In the genomic region with DNA sequence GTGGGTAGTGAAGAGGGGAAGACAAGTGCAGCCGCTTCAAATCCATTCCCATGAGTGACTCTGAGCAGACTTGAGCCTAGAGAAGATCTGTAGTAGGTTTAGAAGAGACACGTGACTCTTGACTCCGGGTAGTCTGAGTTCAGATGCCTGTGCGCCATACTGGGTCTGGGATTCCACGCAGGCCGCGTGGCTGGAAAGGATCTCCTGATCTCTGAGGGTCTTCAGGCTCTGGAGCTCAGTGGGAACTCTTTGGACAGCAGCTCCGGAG, we compare ENCODE assay signal across 8 mouse cellular contexts. TPM values are rescaled to one million over a fixed set of nuclear protein-coding genes. Genes with fewer than 3 reads are reported as not detected.
A peak's percentile ranks its signal among the peaks of the same experiment; 100 is the strongest.
DNase-seq lines count a peak whose midpoint lies in the region; ATAC-seq lines count a peak whose summit lies in the region.

No protein-coding gene starts in this region.

- H3K4me3 ChIP-seq in heart, embryonic 10.5 days, result peak overlapping the region; percentile 69
- peak overlapping the region; percentile 51 for H3K4me3 ChIP-seq in hindbrain, embryonic 13.5 days
- H3K4me3 ChIP-seq in midbrain, embryonic 11.5 days (ENCODE audit: low read depth, low read length), result peak overlapping the region; percentile 42

- ATAC-seq in hindbrain, embryonic 13.5 days (ENCODE audit: low FRiP score), result no peak
- ATAC-seq in midbrain, embryonic 11.5 days (ENCODE audit: low FRiP score), result peak; percentile 10; the same call in 1 of the 2 replicates

- H3K27ac ChIP-seq in heart, embryonic 10.5 days, result peak overlapping the region; percentile 86
- no peak overlapping the region for H3K27ac ChIP-seq in hindbrain, embryonic 13.5 days
- H3K27ac ChIP-seq in midbrain, embryonic 11.5 days (ENCODE audit: low read depth, low read length), result no peak overlapping the region

- peak overlapping the region; percentile 85 for H3K4me2 ChIP-seq in hindbrain, embryonic 13.5 days
- H3K4me2 ChIP-seq in midbrain, embryonic 11.5 days, result peak overlapping the region; percentile 90

- whole genome bisulfite sequencing in heart, embryonic 10.5 days, result 4% methylated on average over 8 of the region's 8 CpGs
- WGBS in hindbrain, embryonic 13.5 days, result 10% methylated on average over 8 of the region's 8 CpGs
- 4% methylated on average over 8 of the region's 8 CpGs for WGBS in midbrain, embryonic 11.5 days

- no peak for DNase-seq in heart, embryonic 10.5 days (ENCODE audit: low spot score)
- DNase-seq in heart, adult 11 months, result no peak
- DNase-seq in MEL-GATA-1-ER (ENCODE audit: extremely low read depth, low read depth), result peak; percentile 74
- no peak for DNase-seq in midbrain, embryonic 11.5 days (ENCODE audit: low spot score, missing footprints)
- DNase-seq in thymus, adult 18-20 months, result no peak
- no peak for DNase-seq in adrenal gland, postnatal 25 days
- DNase-seq in adrenal gland, postnatal 4 days (ENCODE audit: low spot score in 2 of 2), result no peak

- peak overlapping the region; percentile 71; the same call in 1 of the 2 replicates for H3K9ac ChIP-seq in hindbrain, embryonic 13.5 days
- H3K9ac ChIP-seq in midbrain, embryonic 11.5 days (ENCODE audit: low read length), result no peak overlapping the region; the same call in 1 of the 2 replicates

- no peaks in the 10 kb centered on the region for H3K36me3 ChIP-seq in heart, embryonic 10.5 days
- no peaks in the 10 kb centered on the region for H3K36me3 ChIP-seq in hindbrain, embryonic 13.5 days
- no peaks in the 10 kb centered on the region for H3K36me3 ChIP-seq in midbrain, embryonic 11.5 days (ENCODE audit: control insufficient read depth, insufficient read depth, low read length)

- no peaks in the 10 kb centered on the region for H3K9me3 ChIP-seq in heart, embryonic 10.5 days
- H3K9me3 ChIP-seq in hindbrain, embryonic 13.5 days, result no peaks in the 10 kb centered on the region
- H3K9me3 ChIP-seq in midbrain, embryonic 11.5 days (ENCODE audit: control insufficient read depth, low read length), result no peaks in the 10 kb centered on the region

- peaks cover 38% of the 10 kb centered on the region for H3K27me3 ChIP-seq in heart, embryonic 10.5 days (ENCODE audit: insufficient read depth, poor library complexity, severe bottlenecking)
- peaks cover 47% of the 10 kb centered on the region for H3K27me3 ChIP-seq in hindbrain, embryonic 13.5 days
- peaks cover 12% of the 10 kb centered on the region; the same call in 1 of the 2 replicates for H3K27me3 ChIP-seq in midbrain, embryonic 11.5 days (ENCODE audit: control insufficient read depth, insufficient read depth, low read length)

- peaks cover 44% of the 10 kb centered on the region for H3K4me1 ChIP-seq in heart, embryonic 10.5 days
- peaks cover 28% of the 10 kb centered on the region for H3K4me1 ChIP-seq in hindbrain, embryonic 13.5 days (replicated peaks)
- peaks cover 10% of the 10 kb centered on the region for H3K4me1 ChIP-seq in midbrain, embryonic 11.5 days (ENCODE audit: control insufficient read depth, insufficient read depth, low read length)

RNA-seq across cellular contexts. Expression of gene Notch3, which starts 53.5 kb away (rescaled TPM):
- 5.7 and 13.7 TPM in 2 replicates for polyA plus RNA-seq in heart, embryonic 10.5 days (2016; fragmentation: Nextera tagmentation; extraction: Ambion mirVana)
- 8.2 and 8.6 TPM in 2 replicates for polyA plus RNA-seq in hindbrain, embryonic 13.5 days (2015; fragmentation: Nextera tagmentation; extraction: Ambion mirVana)
- polyA plus RNA-seq in midbrain, embryonic 11.5 days (2014; fragmentation: Nextera tagmentation; extraction: Ambion mirVana), result 21.4 and 21.9 TPM in 2 replicates
- total RNA-seq in adrenal gland, postnatal 25 days (2021), result 11.3 and 11.8 TPM in 2 replicates
- total RNA-seq in adrenal gland, postnatal 4 days (2021), result 10 to 100 TPM; 24.4 to 26.7 TPM
